Mouse (Mus musculus) liver, postnatal 0 days (tissue): Measurements from ENCODE around the gene D5Ertd579e. TPM values are rescaled to one million over a fixed set of nuclear protein-coding genes. Genes with fewer than 3 reads are reported as not detected.

Experiments used
- ATAC-seq: fragments of 200-750 bp; cut with Nextera tagmentation; 2 replicates; pipeline ENCODE4 v1.8.0; 2017; ENCODE audit warnings: mild to moderate bottlenecking, moderate library complexity
- DNase-seq: peaks from one replicate; pipeline ENCODE4 v3.0.0-alpha.2; 2016
- H3K27ac ChIP-seq: fragments of 300-500 bp; sonication (generic); 2 replicates; pipeline ENCODE4 v1.5.1; 2014; ENCODE audit warnings: antibody characterized with exemption, moderate library complexity, mild to moderate bottlenecking, low read depth
- H3K27me3 ChIP-seq: fragments of 300-500 bp; sonication (generic); 2 replicates; pipeline ENCODE4 v1.6.1; 2014; ENCODE audit warnings: low read length, control low read depth, mixed read lengths; ENCODE audit not compliant: insufficient read depth
- H3K36me3 ChIP-seq: fragments of 300-500 bp; sonication (generic); replicated peaks from 2 replicates; pipeline ENCODE4 v1.6.1; 2014; ENCODE audit warnings: mild to moderate bottlenecking, control low read depth, low read length, moderate library complexity, mixed read lengths; ENCODE audit not compliant: insufficient read depth
- H3K4me1 ChIP-seq: fragments of 300-500 bp; sonication (generic); 2 replicates; pipeline ENCODE4 v1.6.1; 2014; ENCODE audit warnings: antibody characterized with exemption, mild to moderate bottlenecking, control low read depth; ENCODE audit not compliant: insufficient read depth
- H3K4me2 ChIP-seq: fragments of 300-500 bp; sonication (generic); 2 replicates; pipeline ENCODE4 v1.6.1; 2014; ENCODE audit warnings: low read depth, mild to moderate bottlenecking, low read length, moderate library complexity, mixed read lengths
- H3K4me3 ChIP-seq: fragments of 300-500 bp; sonication (generic); 2 replicates; pipeline ENCODE4 v1.5.1; 2014; ENCODE audit warnings: low read depth, low read length
- H3K9ac ChIP-seq: fragments of 300-500 bp; sonication (generic); replicated peaks from 2 replicates; pipeline ENCODE4 v1.6.1; 2014; ENCODE audit warnings: mild to moderate bottlenecking, moderate library complexity
- H3K9me3 ChIP-seq: fragments of 300-500 bp; sonication (generic); 2 replicates; pipeline ENCODE4 v1.6.1; 2016; ENCODE audit warnings: mild to moderate bottlenecking, control low read depth, low read length, mixed read lengths
- CTCF ChIP-seq: sonication (generic); IDR thresholded peaks from 2 replicates; pipeline ENCODE4 v1.5.1; 2016; ENCODE audit warnings: antibody characterized with exemption, low read depth
- EP300 ChIP-seq: IDR thresholded peaks from 2 replicates; pipeline ENCODE4 v1.6.1; 2016; ENCODE audit warnings: antibody characterized with exemption, low read depth, mild to moderate bottlenecking
- WGBS: fragments of 180-500 bp; shearing (Covaris S2); extraction: QIAGEN DNeasy Blood & Tissue Kit; methylation state at CpG from one replicate; pipeline ENCODE4 v1.1.7; 2014; ENCODE audit not compliant: insufficient replicate concordance; 5-methylcytosine and 5-hydroxymethylcytosine counted together
- polyA plus RNA-seq: library from polyadenylated mRNA; unstranded; fragments of >200 nt; fragmentation: Nextera tagmentation; extraction: Ambion mirVana; gene quantifications from 2 replicates; pipeline ENCODE4 v1.2.1, GENCODE M21; 2015

Gene D5Ertd579e
- polyA plus RNA-seq, 1 experiment from 2014 or later = 18.5 TPM

GRCm38 (mm10) chr5:36729086-36729473, 33.3 kb upstream of the D5Ertd579e start:
- no peaks in the 10 kb centered on the region for H3K27me3 ChIP-seq
- no peak overlapping the region for H3K4me2 ChIP-seq
- H3K27ac ChIP-seq = no peak overlapping the region
- DNase-seq (no peak), ATAC-seq (no peak)
- H3K9ac ChIP-seq = no peak overlapping the region
- WGBS = 67% methylated on average over 4 of the region's 4 CpGs
- no peak overlapping the region for H3K4me3 ChIP-seq
- no peaks in the 10 kb centered on the region for H3K9me3 ChIP-seq
- H3K4me1 ChIP-seq = peaks cover 43% of the 10 kb centered on the region
- TF ChIP-seq CTCF = no peak
- no peak for TF ChIP-seq EP300
- no peaks in the 10 kb centered on the region for H3K36me3 ChIP-seq

- 77% methylated on average over 8 of the region's 8 CpGs for WGBS
- Histone ChIP-seq H3K9ac (no peak overlapping the region), H3K4me1 (peaks cover 42% of the 10 kb centered on the region), H3K4me3 (no peak overlapping the region), H3K27me3 (no peaks in the 10 kb centered on the region), H3K4me2 (no peak overlapping the region), H3K27ac (no peak overlapping the region), H3K9me3 (no peaks in the 10 kb centered on the region), H3K36me3 (no peaks in the 10 kb centered on the region)
- DNase-seq (no peak), ATAC-seq (no peak)
- TF ChIP-seq EP300 = no peak
- no peak for TF ChIP-seq CTCF
These were observed 32.7 kb upstream of the D5Ertd579e start for GRCm38 (mm10) chr5:36728403-36729085.

- Histone ChIP-seq H3K36me3 (no peaks in the 10 kb centered on the region), H3K4me3 (no peak overlapping the region), H3K4me1 (peaks cover 46% of the 10 kb centered on the region), H3K9me3 (no peaks in the 10 kb centered on the region), H3K9ac (no peak overlapping the region), H3K4me2 (no peak overlapping the region), H3K27ac (no peak overlapping the region), H3K27me3 (no peaks in the 10 kb centered on the region)
- 73% methylated on average over 7 of the region's 7 CpGs for WGBS
- DNase-seq (no peak), ATAC-seq (no peak)
- no peak for TF ChIP-seq EP300
- no peak for TF ChIP-seq CTCF
These were observed 32.0 kb upstream of the D5Ertd579e start for GRCm38 (mm10) chr5:36727776-36728175.

- no peak overlapping the region for H3K9ac ChIP-seq
- DNase-seq = no peak
- no peaks in the 10 kb centered on the region for H3K27me3 ChIP-seq
- 44% methylated on average over 2 of the region's 2 CpGs for WGBS
- peaks cover 48% of the 10 kb centered on the region for H3K4me1 ChIP-seq
- no peaks in the 10 kb centered on the region for H3K9me3 ChIP-seq
- no peak for ATAC-seq
- H3K27ac ChIP-seq = peak overlapping the region; percentile 93
- H3K4me3 ChIP-seq = no peak overlapping the region
- TF ChIP-seq EP300 (no peak), CTCF (no peak)
- H3K36me3 ChIP-seq = no peaks in the 10 kb centered on the region
- no peak overlapping the region for H3K4me2 ChIP-seq
These were observed 31.3 kb upstream of the D5Ertd579e start for GRCm38 (mm10) chr5:36727136-36727535.

- DNase-seq (peak; percentile 56), ATAC-seq (peak; percentile 65)
- 46% methylated on average over 9 of the region's 9 CpGs for WGBS
- Histone ChIP-seq H3K9me3 (no peaks in the 10 kb centered on the region), H3K27me3 (no peaks in the 10 kb centered on the region), H3K9ac (peak overlapping the region; percentile 48), H3K27ac (peak overlapping the region; percentile 93), H3K4me2 (peak overlapping the region; percentile 59), H3K4me1 (peaks cover 51% of the 10 kb centered on the region), H3K4me3 (peak overlapping the region; percentile 21), H3K36me3 (no peaks in the 10 kb centered on the region)
- no peak for TF ChIP-seq CTCF
- peak; percentile 68 for TF ChIP-seq EP300
These were observed 30.6 kb upstream of the D5Ertd579e start for GRCm38 (mm10) chr5:36726387-36726801.

- Histone ChIP-seq H3K9ac (peak overlapping the region; percentile 48), H3K27ac (peak overlapping the region; percentile 93), H3K27me3 (no peaks in the 10 kb centered on the region), H3K4me3 (peak overlapping the region; percentile 21), H3K4me2 (peak overlapping the region; percentile 59), H3K9me3 (no peaks in the 10 kb centered on the region), H3K36me3 (no peaks in the 10 kb centered on the region), H3K4me1 (peaks cover 53% of the 10 kb centered on the region)
- WGBS = 63% methylated on average over 12 of the region's 12 CpGs
- TF ChIP-seq EP300 (no peak), CTCF (no peak)
- no peak for ATAC-seq
- no peak for DNase-seq
These were observed 30.0 kb upstream of the D5Ertd579e start for GRCm38 (mm10) chr5:36725861-36726260.
